Mouse (Mus musculus) spleen, adult 18-20 months (tissue): ENCODE data around the gene Ticam1.
A peak's percentile ranks its signal among the peaks of the same experiment; 100 is the strongest.

Experiments
- DNase-seq, 2 experiments: peaks; one replicate each; pipeline ENCODE4 v3.0.0; 2022; ENCODE audit warnings: mixed read lengths in 2 of 2

The Ticam1 gene

GRCm38 (mm10) chr17:56290388-56291170, 14.0 kb upstream of the Ticam1 start:
- DNase-seq: peak; percentile 87 to 96

DNA sequence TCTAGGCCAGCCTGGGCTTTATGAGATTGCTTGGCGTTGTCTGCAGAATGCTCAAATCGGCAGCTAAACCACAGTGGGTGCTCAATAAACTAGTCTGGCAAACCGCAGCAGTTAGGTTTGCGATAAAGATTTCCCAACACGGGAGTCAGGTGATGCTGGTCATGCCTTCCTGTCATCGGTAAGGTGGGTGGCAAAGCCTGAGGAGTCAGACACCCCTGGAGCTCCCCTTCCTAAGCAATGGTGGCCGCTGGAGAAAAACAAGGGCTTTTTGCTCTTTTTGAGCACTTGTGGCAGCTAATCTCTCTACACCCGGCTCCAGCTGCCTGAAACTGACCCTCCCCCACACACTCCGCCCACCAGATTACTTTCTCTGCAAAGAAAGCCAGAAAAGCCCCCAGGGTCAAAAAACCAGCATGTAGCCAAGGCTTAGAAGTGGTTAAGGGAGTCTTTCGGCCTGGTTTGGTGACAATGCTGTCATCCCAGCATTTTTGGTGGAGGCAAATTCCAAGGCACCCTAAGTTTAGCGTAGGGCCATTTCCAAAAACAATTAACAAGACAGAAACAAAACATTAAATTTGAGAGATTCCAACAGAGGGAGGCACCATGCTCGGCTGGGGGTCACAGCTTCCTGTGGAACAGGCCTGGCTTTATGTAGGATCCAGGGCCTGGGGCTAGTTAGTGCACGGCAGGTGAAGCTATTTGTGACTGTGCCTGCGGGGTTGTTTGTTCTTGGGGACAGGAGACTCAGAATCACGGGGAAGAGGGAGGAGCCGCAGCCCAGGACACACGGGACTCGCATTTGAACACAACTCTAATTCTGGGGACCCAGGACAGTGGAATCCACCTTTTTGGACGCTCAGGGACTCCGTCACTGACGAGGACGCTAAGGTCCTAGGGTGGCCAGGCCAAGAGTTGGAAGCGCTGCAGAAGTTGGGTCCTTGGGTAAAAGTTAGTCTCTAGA, 13.1 kb upstream of the Ticam1 start:
- DNase-seq: no peak

DNA sequence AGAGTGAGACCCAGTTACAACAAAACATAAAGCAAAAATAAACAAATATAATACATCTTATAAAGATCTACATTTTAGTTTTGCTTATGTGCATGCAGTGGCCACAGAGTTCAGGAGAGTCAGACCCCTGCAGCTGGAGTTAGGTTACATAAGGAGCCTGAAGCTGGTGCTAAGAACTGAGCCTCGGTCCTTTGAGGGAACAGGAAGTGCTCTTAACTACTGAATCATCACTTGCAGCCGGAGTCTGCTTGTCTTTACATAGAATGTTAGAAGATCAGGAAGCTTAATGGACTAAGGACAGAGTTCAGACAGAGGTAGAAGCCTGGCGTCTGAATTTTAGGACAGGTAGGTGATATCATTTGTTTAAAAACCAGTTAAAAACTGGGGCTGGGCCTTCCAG, 12.3 kb upstream of the Ticam1 start:
- no peak for DNase-seq

DNA sequence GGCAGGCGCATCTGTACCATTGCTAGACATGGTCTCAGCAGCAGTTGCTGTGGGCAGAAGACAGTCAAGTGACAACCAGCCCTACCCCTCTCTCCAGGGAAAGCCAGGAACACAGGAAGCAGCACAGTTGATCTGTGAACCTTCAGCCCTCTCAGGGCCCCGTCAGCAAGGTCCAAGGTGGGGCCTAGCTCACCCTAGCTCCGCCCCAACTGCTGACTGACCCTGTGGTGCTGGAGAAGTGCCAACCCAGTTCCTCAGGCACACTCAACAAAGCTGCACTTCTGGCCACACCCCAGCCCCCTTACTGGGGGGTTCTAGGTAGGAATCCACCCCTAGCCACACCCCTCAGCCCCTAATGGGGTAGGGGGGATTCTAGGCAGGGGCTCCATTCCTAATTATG, 11.2 kb upstream of the Ticam1 start:
- DNase-seq: no peak

- no peak for DNase-seq
Observed at GRCm38 (mm10) chr17:56285995-56286394, 9.4 kb upstream of the Ticam1 start.

DNA sequence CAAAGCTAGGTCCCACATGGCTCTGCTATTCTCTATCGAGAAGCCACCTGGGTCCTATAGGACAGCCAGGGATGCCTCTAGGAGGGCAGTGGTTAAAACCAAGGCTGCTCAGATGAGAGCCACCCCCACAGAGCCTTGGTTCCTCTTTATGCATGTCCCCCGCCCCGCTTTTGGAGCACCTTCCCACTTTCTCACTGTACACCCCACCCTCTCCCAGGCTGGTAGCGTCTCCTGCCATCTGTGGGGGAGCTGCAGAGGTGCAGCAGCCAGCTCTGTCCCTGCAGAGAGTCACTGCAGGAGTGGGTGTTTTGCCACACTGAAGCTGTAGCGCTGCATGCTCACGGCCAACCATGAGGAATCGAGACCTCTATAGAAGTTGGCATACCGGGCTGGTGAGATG, 6.7 kb upstream of the Ticam1 start:
- no peak for DNase-seq

DNA sequence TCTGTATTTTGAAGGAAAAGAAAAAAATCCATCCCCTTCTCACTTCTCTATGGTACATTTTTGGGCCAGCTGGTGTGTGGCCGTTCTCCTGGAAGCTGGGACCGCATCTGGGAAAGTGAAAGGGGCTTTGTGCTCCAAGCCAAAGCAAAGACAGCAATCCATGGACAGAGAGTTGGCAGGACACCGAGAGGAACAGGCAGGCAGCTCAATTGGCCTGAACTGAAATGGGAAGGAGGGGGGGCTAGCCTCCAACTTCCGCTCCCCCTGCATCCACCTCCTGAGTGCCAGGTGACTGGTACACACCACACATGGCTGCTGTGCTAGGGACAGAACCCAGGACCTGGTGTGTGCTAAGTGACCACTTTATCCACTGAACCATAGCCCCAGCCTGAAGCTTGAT, 6.2 kb upstream of the Ticam1 start:
- DNase-seq: no peak

GRCm38 (mm10) chr17:56281193-56281592, 4.6 kb upstream of the Ticam1 start:
- no peak for DNase-seq

DNA sequence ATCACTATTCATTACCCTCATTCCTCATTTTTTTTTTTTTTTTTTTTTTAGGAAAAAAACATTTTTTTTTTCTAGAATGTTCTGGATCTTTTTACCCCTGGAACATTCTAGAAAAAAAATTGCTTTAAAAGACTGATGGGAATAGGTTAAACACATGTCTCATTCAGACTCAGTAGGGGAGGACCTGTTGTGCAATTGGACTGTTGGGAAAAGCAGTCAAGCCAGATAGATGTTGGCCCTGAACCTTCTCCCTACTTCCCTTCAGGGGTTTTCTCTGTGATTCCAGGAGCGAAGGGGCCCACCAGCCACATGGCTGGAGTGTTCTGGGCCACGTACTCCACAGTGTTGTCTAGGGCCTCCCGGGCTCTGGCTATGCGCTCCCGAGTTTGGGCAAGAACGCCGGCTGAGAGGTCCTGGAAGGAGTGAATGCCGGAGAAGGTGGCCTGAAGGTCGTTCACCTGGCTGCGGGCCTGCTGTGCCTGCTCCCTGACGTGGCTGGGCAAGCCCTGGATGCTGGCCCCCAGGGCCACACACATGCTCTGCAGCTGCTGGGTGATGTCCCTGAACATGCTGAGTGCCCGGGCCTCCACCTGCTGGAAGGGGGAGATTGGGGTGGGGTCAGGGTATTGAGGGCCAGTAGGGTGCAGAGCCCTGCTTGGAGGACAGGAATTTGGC, 3.0 kb upstream of the Ticam1 start:
- DNase-seq: no peak

GRCm38 (mm10) chr17:56278340-56278739, 1.8 kb upstream of the Ticam1 start:
- DNase-seq: no peak

GRCm38 (mm10) chr17:56277567-56277893, 944 bp upstream of the Ticam1 start:
- DNase-seq: no peak

- no peak for DNase-seq
Observed at GRCm38 (mm10) chr17:56275842-56276480, 625 bp downstream of the Ticam1 start.

DNA sequence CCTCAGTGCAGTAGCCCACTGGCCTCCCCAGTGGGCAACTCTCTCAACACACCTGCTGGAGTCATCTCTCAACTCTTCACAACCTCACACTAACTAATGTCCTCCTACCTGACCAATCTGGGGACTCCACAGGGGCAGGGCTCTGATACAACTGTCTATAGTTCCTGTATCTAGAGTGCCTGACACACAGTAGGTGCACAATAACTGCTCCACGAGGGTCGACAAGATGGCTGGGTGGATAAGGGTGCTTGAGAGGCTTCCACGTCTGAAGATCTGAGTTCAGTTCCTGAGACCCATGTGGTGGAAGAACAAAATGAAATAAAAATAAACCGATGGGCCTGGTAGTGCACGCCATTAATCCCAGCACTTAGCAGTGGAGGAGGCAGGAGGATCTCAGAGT, 2.6 kb downstream of the Ticam1 start:
- no peak for DNase-seq

GRCm38 (mm10) chr17:56273482-56273881, 3.1 kb downstream of the Ticam1 start:
- DNase-seq: no peak

- DNase-seq: no peak
Observed at GRCm38 (mm10) chr17:56272644-56273043, 3.9 kb downstream of the Ticam1 start.

DNA sequence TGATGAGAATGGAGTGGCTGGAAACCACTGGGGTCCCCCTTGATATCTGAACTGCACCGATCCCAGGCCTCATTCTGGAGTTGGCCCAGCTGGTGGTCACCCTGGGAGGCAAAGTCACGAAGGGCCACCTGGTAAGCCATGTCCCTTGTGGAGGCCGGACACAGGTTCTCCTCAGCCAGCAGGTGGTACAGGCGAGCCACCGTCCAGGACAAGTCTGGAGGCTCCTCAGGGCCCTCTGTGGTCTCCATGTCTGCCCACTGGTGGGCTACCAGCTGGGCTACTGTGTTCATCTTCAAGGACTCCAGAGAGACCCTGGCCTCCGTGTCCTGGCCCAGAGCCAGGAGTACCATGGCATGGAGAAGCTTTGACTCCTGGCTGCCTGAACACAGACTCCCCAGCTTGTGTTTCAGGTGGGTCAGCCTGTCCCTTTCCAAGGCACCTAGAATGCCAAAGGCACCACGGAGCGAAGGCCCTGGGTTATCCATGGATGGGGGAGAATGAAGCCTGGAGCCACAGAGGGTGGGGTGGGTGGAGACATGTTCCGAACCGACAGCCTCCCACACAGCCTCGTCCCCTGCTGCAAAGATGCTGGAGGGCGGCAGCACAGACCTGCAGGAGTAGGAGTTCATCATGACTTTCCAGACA, 4.9 kb downstream of the Ticam1 start:
- DNase-seq: no peak

- no peak for DNase-seq
Observed at GRCm38 (mm10) chr17:56269741-56270140, 6.8 kb downstream of the Ticam1 start.

GRCm38 (mm10) chr17:56269153-56269630, 7.4 kb downstream of the Ticam1 start:
- DNase-seq: peak in 1 of 2 experiments; percentile 44

GRCm38 (mm10) chr17:56266271-56266670, 10.3 kb downstream of the Ticam1 start:
- DNase-seq: peak; percentile 67 to 70

DNA sequence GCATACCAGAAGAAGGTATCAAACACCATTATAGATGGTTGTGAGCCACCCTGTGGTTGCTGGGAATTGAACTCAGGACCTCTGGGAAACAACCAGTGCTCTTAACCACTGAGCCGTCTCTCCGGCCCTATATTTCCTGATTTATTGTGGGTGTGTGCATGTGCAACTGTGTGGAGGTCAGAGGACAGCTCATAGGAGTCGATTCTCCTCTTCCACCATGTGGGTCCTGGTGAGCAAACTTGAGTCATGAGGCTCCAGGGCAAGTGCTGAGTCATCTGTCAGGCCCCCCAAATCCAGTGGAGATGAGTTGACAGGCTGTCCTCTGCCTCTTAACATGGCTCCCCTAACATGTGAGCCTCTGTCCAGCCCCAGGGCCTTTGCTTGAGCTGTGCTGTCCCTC, 10.7 kb downstream of the Ticam1 start:
- no peak for DNase-seq

DNA sequence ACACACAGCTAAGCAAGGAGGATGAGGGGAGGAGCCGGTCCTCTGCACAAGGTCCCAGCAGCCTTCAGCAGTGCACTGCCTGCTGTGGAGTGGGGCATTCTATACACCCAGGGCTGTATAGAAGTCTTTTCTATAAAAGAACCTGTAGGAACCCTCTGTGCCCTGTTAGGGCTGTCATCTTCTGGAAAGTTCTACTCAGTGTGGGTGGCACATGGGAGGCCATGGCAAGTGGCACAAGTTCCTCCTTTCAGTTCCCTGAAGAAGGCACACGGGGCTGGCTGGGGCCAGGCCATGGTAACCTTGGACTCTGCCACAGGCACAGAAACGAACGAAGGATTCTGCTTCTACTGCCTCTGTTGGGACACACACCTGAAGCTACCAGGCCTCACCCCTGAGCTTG, 11.6 kb downstream of the Ticam1 start:
- peak; percentile 41 to 62 for DNase-seq

DNA sequence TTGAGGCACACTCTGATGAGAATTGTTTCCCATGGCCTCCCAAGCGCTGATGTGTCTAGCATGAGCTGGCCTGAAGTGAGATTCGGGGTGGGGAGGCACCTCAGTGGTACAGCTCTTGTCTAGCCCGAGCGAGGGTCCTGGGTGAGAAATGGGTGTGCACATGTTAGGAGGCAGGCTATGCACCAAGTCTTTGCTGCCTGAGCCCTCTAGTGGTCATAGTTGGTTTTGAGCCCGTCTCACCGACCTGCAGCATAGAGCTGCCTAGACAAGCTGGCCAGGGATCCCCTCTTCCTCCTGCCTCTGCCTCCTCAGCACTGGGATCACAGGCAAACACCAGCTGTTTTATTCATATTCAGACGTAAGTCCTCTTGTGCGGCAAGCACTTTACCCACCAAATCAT, 12.6 kb downstream of the Ticam1 start:
- peak; percentile 68 to 81 for DNase-seq
